8 mouse cellular contexts compared by ENCODE assay signal in the genomic region with DNA sequence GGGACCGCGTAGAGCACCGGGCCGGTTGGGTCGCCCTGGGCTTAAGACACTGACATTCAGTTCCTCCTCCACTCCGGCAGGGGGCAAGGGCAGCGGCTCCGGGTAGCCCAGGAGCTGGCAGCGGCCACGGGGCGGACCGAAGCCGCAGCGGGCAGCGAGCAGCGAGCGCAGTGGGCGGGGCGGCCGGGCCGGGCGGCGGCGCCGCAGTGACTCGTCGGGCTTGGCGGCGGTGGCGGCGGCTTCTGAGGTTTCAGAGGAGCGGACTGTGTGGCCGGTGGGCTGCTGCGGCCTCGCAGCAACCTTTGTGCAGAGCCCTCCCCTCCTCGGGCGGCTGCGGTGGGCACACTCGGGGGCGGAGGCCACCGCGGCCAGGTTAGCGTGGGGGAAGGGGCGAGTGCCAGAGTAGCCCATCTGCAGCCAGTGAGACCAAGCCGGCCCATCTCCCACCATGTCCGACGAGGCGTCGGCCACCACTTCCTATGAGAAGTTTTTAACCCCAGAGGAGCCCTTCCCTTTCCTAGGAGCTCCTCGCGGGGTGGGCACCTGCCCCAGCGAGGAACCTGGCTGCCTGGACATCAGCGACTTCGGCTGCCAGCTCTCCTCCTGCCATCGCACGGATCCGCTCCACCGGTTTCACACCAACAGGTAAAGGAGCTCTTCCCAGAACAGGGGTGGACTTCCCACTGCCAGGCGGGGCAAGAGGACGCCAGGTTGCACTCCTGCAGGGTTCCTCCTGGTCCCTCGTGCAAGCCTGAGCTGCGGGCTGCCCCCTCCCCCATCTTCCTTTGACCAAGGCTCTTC. TPM values are rescaled to one million over a fixed set of nuclear protein-coding genes. Genes with fewer than 3 reads are reported as not detected.
DNase-seq lines count a peak whose midpoint lies in the region; ATAC-seq lines count a peak whose summit lies in the region.

A gene (plus strand): TSS at position 170 of the 801 bp plus-strand sequence.

- H3K4me2 ChIP-seq in hindbrain, embryonic 13.5 days, result peak within 1 kb of the TSS; percentile 63

- H3K27me3 ChIP-seq in hindbrain, embryonic 13.5 days, result no peaks in the 10 kb centered on the region

- peak; percentile 96 for ATAC-seq in hindbrain, embryonic 13.5 days (ENCODE audit: low FRiP score)
- peak; percentile 100 for ATAC-seq in megakaryocyte, adult 5-6 weeks (ENCODE audit: poor library complexity, severe bottlenecking)

- DNase-seq in R1 (ENCODE audit: low read depth, low spot score), result peak; percentile 57
- DNase-seq in cerebellum, postnatal 14 days, result peak; percentile 84 to 85
- peak; percentile 28 to 36 for DNase-seq in frontal cortex, postnatal 14 days (ENCODE audit: low spot score in 2 of 2)
- DNase-seq in left cerebral cortex, adult 8-10 months (ENCODE audit: low spot score in 2 of 2), result peak; percentile 23 to 53
- peak; percentile 71 for DNase-seq in right cerebral cortex, adult 18-20 months
- DNase-seq in urinary bladder, postnatal 10 days (ENCODE audit: low spot score), result peak; percentile 14

- H3K27ac ChIP-seq in hindbrain, embryonic 13.5 days, result peak within 1 kb of the TSS; percentile 64

- peaks cover 10% of the 10 kb centered on the region; the same call in 1 of the 2 replicates for H3K4me1 ChIP-seq in hindbrain, embryonic 13.5 days (replicated peaks)

- H3K9ac ChIP-seq in hindbrain, embryonic 13.5 days, result peak within 1 kb of the TSS; percentile 83

- H3K36me3 ChIP-seq in hindbrain, embryonic 13.5 days, result no peaks in the 10 kb centered on the region

- peak within 1 kb of the TSS; percentile 64 for H3K4me3 ChIP-seq in hindbrain, embryonic 13.5 days

- WGBS in hindbrain, embryonic 13.5 days, result 11% methylated on average over 25 of the region's 62 CpGs

- H3K9me3 ChIP-seq in hindbrain, embryonic 13.5 days, result no peaks in the 10 kb centered on the region

RNA-seq across cellular contexts. Expression of the gene that starts here (rescaled TPM):
- 7.5 and 7.6 TPM in 2 replicates for polyA plus RNA-seq in hindbrain, embryonic 13.5 days (2015; fragmentation: Nextera tagmentation; extraction: Ambion mirVana)
- total RNA-seq in left cerebral cortex, adult 8-10 months (2022), result 10 to 100 TPM in 3 of 4 experiments, 1 to 10 TPM in 1; 9.7 to 11.0 (median 10.4) TPM
- 3.2 and 4.8 TPM in 2 replicates for total RNA-seq in megakaryocyte, adult 5-6 weeks (2015)
- 6.6 and 6.9 TPM in 2 replicates for total RNA-seq in megakaryocyte, adult 5-6 weeks (2017)

Comparison
In these comparisons a context has a peak if more than half of its experiments do, and no peak if none do; other contexts are left out.
1. Peak in every context shown above with its lines: DNase-seq, ATAC-seq, H3K4me3 ChIP-seq and H3K27ac ChIP-seq.
2. DNase-seq: peak in every context shown above with its lines; median percentile 84 in cerebellum, postnatal 14 days; 71 in right cerebral cortex, adult 18-20 months; 57 in R1; 38 in left cerebral cortex, adult 8-10 months; 32 in frontal cortex, postnatal 14 days; 14 in urinary bladder, postnatal 10 days.